Mouse (Mus musculus): ENCODE measurements around the gene Slc25a13.

- TF ChIP-seq GATA1 (IDR thresholded peaks at IDR 0.05; ENCODE audit: low read length) (no peak), TAL1 (IDR thresholded peaks at IDR 0.05; ENCODE audit: low read length) (no peak)
Measured at GRCm38 (mm10) chr6:6183601-6184000, 33.4 kb downstream of the Slc25a13 start.

Data from erythroblast, embryonic 14.5 days (primary cell).